Mouse (Mus musculus) cerebellum, adult 2 months (tissue): ENCODE results near the gene Cdkn2b.

Source experiments
- CTCF ChIP-seq: fragments of 200-500 bp; IDR thresholded peaks from 2 replicates; pipeline ENCODE4 v1.5.1; 2011; ENCODE audit warnings: low read depth, mild to moderate bottlenecking, control low read depth, low read length, moderate library complexity, borderline replicate concordance; ENCODE audit not compliant: insufficient read depth
- POLR2A ChIP-seq: fragments of 200-500 bp; IDR thresholded peaks from 2 replicates; pipeline ENCODE4 v1.6.1; 2011; ENCODE audit warnings: low read length, control low read depth, borderline replicate concordance; ENCODE audit not compliant: insufficient read depth

DNA sequence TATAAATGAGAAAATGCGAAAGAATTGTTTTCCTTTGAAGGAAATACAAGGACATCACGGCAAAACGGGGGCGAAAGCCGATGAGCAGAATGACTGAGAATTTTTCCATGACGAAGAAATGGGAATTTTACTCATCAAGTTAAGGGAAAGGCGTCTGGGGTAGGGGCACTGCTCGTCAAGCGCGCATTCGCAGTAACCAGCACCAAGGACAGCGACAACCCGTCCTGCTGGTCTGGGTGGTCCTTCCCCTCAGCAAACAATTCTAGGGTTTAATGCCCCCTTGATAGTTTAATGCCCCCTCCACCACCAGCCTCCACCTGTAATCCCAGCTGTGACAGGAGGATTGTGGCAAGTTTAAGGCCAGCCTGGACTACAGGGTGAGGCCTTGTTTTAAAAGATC lies 2.6 kb upstream of the Cdkn2b start:
- TF ChIP-seq POLR2A (no peak), CTCF (no peak)
